Mouse (Mus musculus) midbrain, embryonic 16.5 days (tissue): Measurements from ENCODE around the gene Hoxd1. TPM values are rescaled to one million over a fixed set of nuclear protein-coding genes. Genes with fewer than 3 reads are reported as not detected.
A peak's percentile ranks its signal among the peaks of the same experiment; 100 is the strongest.

Experiments
- ATAC-seq: fragments of 200-750 bp; cut with Nextera tagmentation; 2 replicates; pipeline ENCODE4 v1.8.0; 2017; ENCODE audit warnings: moderate TSS enrichment
- H3K27ac ChIP-seq: fragments of 300-500 bp; sonication (generic); 2 replicates; pipeline ENCODE4 v1.5.1; 2014; ENCODE audit warnings: mild to moderate bottlenecking, low read length, mixed read lengths
- H3K27me3 ChIP-seq: fragments of 300-500 bp; sonication (generic); 2 replicates; pipeline ENCODE4 v1.6.1; 2014; ENCODE audit warnings: low read depth, low read length, mixed read lengths; ENCODE audit not compliant: control insufficient read depth, insufficient read depth
- H3K36me3 ChIP-seq: fragments of 300-500 bp; sonication (generic); 2 replicates; pipeline ENCODE4 v1.6.1; 2014; ENCODE audit warnings: mild to moderate bottlenecking, low read length, moderate library complexity, mixed read lengths; ENCODE audit not compliant: control insufficient read depth, insufficient read depth
- H3K4me1 ChIP-seq: fragments of 300-500 bp; sonication (generic); 2 replicates; pipeline ENCODE4 v1.6.1; 2014; ENCODE audit warnings: mild to moderate bottlenecking, low read length, mixed read lengths; ENCODE audit not compliant: control insufficient read depth, insufficient read depth
- H3K4me2 ChIP-seq: fragments of 300-500 bp; sonication (generic); 2 replicates; pipeline ENCODE4 v1.6.1; 2014; ENCODE audit warnings: mild to moderate bottlenecking, low read length, mixed read lengths
- H3K4me3 ChIP-seq: fragments of 300-500 bp; sonication (generic); 2 replicates; pipeline ENCODE4 v1.5.1; 2014; ENCODE audit warnings: low read depth, mild to moderate bottlenecking, low read length, moderate library complexity, mixed read lengths
- H3K9ac ChIP-seq: fragments of 300-500 bp; sonication (generic); 2 replicates; pipeline ENCODE4 v1.6.1; 2014; ENCODE audit warnings: low read depth, low read length, mixed read lengths
- H3K9me3 ChIP-seq: fragments of 300-500 bp; sonication (generic); replicated peaks from 2 replicates; pipeline ENCODE4 v1.6.1; 2014; ENCODE audit warnings: mild to moderate bottlenecking, low read length, mixed read lengths; ENCODE audit not compliant: control insufficient read depth, poor library complexity, severe bottlenecking
- WGBS: fragments of 180-500 bp; shearing (Covaris S2); extraction: QIAGEN DNeasy Blood & Tissue Kit; methylation state at CpG from one replicate; pipeline ENCODE4 v1.1.7; 2014; 5-methylcytosine and 5-hydroxymethylcytosine counted together
- polyA plus RNA-seq: library from polyadenylated mRNA; unstranded; fragments of >200 nt; fragmentation: Nextera tagmentation; extraction: Ambion mirVana; gene quantifications from 2 replicates; pipeline ENCODE4 v1.2.1, GENCODE M21; 2015

Gene Hoxd1
- polyA plus RNA-seq, result 0.11 TPM in 1 of 2 replicates, not detected in the other

DNA sequence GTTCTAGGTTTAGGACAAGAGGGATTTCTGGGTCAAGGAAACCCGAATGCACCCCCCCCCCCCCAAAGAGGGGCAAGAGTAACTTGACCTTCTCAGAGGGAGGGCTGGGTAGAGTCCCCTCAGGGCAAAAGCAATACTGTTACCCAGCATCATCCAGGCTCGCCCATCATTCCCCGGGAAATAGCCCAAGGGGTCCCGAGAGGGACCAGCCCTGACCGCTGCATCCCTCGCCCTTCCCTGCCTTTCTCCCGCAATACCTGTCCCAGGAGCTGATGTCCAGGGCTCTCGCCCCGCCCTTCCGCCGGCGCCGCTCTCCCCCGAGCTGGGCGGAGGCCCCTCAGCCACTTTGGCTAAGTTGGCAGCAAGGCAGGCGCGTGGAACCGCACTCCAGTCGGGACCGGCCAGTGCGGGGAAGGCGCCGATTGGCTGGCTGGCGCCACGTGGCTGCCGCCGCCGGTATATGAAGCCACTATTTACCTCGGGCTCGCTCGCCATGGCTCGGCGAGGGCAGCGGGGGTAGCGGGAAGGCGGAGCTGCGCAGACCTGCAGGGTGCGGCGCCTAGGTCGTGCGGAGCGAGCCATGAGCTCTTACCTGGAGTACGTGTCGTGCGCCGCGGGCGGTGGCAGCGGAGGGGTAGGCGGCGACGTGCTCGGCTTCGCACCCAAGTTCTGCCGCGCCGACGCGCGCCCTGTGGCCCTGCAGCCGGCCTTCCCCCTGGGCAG lies at the start of gene Hoxd1:
Gene Hoxd1, plus strand, starts transcription at position 459 of the 723 bp plus-strand sequence.
- peak; percentile 71 for ATAC-seq
- peak within 1 kb of the TSS; percentile 82 for H3K4me2 ChIP-seq
- under 1% methylated on average over 61 of the region's 61 CpGs for WGBS
- H3K4me1 ChIP-seq, result peaks cover 14% of the 10 kb centered on the region
- peak within 1 kb of the TSS; percentile 44 for H3K4me3 ChIP-seq
- no peak within 1 kb of the TSS for H3K27ac ChIP-seq
- H3K9me3 ChIP-seq, result no peaks in the 10 kb centered on the region
- H3K27me3 ChIP-seq, result peaks cover 82% of the 10 kb centered on the region
- no peaks in the 10 kb centered on the region for H3K36me3 ChIP-seq
- H3K9ac ChIP-seq, result peak within 1 kb of the TSS; percentile 10; the same call in 1 of the 2 replicates

DNA sequence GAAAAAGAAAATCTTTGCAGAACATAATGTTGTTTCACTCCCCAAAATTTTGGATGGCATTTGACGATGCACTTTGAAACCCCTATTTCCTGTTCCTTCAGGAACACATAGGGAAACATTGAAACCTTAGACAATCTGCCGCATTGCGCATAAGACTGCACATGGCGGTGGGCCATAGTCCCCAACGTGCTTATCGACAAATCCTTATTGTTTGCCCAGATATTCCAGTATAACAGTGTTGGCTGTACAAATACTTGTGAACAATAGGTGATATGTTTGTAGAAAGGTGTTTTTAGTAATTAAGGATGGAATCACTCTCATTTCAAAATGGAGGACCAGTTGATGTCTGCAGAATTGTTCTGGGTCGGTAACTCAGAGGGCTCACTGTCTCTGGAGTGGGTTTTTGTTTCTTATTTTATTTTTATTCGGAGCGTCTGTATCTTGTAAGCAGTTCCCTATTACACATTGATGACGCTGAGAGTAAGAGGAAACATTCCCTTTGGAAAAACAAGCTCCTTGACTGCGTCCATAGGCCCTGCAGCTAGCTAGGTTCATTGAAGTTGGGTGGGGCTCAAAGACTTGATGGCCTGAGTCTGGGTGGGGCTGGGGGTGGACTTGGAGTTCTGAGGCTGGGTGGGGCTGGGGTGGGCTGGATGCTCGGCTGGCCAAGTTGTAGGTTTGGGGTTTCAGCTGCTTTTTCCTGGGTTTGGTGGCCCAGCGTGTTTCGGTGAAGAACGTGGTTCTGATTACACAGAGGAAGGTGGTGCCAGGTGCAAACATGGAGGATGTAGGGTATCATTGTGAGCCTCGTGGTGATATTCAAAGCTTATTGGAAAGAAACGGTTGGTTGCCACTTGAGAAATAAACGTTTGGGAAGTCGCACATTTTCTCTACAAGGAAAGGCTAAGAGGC lies 49.3 kb upstream of the Hoxd1 start:
- H3K4me2 ChIP-seq, result no peak overlapping the region
- H3K27me3 ChIP-seq, result peaks cover 76% of the 10 kb centered on the region
- H3K4me3 ChIP-seq, result no peak overlapping the region
- no peak for ATAC-seq
- no peak overlapping the region for H3K9ac ChIP-seq
- no peaks in the 10 kb centered on the region for H3K36me3 ChIP-seq
- WGBS, result 4% methylated on average over 19 of the region's 19 CpGs
- no peaks in the 10 kb centered on the region for H3K9me3 ChIP-seq
- H3K4me1 ChIP-seq, result peaks cover 6% of the 10 kb centered on the region; the same call in 1 of the 2 replicates
- H3K27ac ChIP-seq, result no peak overlapping the region

DNA sequence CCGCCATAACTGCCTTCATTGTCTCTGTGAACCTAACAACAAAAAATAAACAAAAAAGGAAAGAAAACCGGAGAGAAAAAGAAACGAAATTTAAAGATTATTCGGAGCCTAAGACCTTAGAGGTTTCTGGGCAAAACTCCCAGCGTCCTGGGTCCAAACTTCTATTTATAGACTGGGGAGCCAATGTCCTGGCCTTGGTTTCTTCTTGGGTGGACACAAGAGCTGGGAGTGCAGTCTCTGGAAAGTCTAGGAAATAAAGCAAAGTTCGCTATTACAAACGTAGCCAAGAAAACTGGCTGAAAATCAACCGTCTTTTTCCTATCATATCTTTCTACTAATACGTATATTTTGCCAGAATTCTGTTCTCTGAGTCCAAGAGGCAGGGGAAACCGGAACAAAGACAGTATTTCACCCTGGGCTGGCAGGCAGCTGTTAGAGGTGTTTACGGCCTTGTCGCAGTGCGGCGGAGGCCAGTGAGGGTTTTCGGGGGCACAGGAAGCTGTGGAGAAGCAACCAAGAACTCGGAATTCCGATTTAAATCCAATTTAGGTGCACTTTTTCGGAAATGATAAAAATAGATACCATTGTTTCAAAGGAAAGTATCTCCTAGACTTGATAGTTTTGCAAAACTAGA lies 48.5 kb upstream of the Hoxd1 start:
- 2% methylated on average over 18 of the region's 18 CpGs for WGBS
- no peak overlapping the region for H3K9ac ChIP-seq
- H3K27me3 ChIP-seq, result peaks cover 75% of the 10 kb centered on the region

DNA sequence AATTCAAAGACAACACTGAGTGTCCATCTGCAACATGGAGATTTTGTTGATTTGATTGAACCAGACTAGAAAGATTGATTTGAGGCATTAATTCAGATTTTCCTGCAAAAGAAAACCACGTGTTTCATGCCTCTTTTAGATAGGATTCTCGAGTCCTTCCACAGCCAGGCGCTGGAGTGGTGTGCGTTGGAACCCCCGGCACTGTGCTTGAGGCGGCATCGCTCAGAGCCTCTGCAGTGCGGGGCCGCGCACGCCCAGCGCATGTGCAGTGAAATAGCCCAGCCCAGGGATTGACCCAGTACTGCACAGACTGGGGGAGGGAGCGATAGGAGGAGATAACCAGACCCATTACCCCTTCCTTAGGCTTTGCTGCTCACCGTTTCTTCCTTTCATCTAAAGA lies 47.9 kb upstream of the Hoxd1 start:
- no peak overlapping the region for H3K4me3 ChIP-seq
- H3K36me3 ChIP-seq, result no peaks in the 10 kb centered on the region
- no peak overlapping the region for H3K4me2 ChIP-seq
- peaks cover 6% of the 10 kb centered on the region; the same call in 1 of the 2 replicates for H3K4me1 ChIP-seq
- H3K27me3 ChIP-seq, result peaks cover 75% of the 10 kb centered on the region
- H3K27ac ChIP-seq, result no peak overlapping the region
- WGBS, result 2% methylated on average over 14 of the region's 14 CpGs
- H3K9me3 ChIP-seq, result no peaks in the 10 kb centered on the region
- ATAC-seq, result no peak
- H3K9ac ChIP-seq, result no peak overlapping the region

More for the DNA sequence above, 48.5 kb upstream of the Hoxd1 start:
- H3K4me3 ChIP-seq, result no peak overlapping the region
- no peak overlapping the region for H3K27ac ChIP-seq
- no peaks in the 10 kb centered on the region for H3K36me3 ChIP-seq
- ATAC-seq, result no peak
- H3K9me3 ChIP-seq, result no peaks in the 10 kb centered on the region
- peaks cover 6% of the 10 kb centered on the region; the same call in 1 of the 2 replicates for H3K4me1 ChIP-seq
- H3K4me2 ChIP-seq, result no peak overlapping the region

DNA sequence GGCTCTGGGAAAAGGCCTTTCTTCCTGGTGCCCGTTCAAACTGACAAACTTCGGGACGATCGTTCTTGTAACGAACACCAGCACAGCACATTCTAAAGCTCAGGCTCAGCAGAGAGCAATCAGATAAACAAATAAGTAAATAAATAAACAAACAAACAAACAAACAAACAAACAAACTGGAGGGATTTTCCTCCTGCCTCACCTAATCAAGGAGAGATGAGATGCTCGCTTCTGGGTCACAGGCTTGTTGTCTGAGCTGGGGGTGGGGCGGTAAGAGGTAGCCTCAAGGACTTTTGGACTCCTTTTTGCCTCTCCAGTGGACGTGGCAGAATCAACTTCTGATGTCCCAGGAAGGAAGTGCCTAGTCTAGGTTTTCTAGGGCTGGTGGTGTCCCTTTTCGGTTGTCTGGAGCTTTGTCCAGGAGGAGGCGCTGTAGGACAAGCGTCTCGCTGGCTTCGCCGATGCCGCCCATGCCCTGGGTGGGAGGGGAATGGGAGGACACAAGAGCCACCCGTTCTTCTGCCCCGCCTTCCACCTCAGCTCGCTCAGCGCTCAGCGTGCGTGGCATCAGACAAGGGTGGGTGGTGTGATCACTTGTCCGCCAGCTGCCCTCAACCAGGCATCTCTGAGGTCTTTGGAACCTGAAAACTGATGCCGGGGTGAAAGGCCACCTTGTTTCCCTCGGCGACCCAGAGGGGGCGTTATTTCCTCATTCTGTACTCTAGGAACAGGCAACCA lies 47.1 kb upstream of the Hoxd1 start:
- H3K9me3 ChIP-seq, result no peaks in the 10 kb centered on the region
- H3K4me1 ChIP-seq, result peaks cover 6% of the 10 kb centered on the region; the same call in 1 of the 2 replicates
- H3K27me3 ChIP-seq, result peaks cover 76% of the 10 kb centered on the region
- H3K27ac ChIP-seq, result no peak overlapping the region
- ATAC-seq, result peak; percentile 25; the same call in 1 of the 2 replicates
- 3% methylated on average over 26 of the region's 26 CpGs for WGBS
- peak overlapping the region; percentile 50 for H3K4me2 ChIP-seq
- H3K36me3 ChIP-seq, result no peaks in the 10 kb centered on the region
- H3K9ac ChIP-seq, result 0 out of 2 replicates have a peak overlapping the region, but pooled peaks have one; percentile 20
- peak overlapping the region; percentile 20 for H3K4me3 ChIP-seq

DNA sequence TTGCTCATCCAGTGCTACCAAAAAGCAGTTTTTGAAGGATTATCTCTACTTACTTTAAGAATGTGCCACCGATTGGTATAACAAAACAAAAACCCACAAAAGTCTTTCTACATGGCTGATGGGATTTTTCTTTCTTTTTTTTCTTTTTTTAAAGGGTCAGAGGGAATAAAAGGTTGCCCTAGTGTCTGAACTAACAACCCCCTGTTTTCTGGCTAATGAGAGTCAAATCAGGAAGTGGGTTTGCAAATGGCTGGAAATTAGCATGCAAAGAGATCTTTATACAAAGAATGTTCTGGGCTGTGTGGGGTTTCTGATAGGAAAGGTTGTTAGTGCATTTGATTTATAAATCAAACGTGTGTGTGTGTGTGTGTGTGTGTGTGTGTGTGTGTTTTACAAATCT lies 42.4 kb upstream of the Hoxd1 start:
- Histone ChIP-seq H3K4me2 (no peak overlapping the region), H3K27me3 (peaks cover 98% of the 10 kb centered on the region), H3K9me3 (no peaks in the 10 kb centered on the region), H3K4me3 (no peak overlapping the region), H3K4me1 (no peaks in the 10 kb centered on the region), H3K27ac (no peak overlapping the region), H3K36me3 (no peaks in the 10 kb centered on the region), H3K9ac (no peak overlapping the region)
- 9% methylated on average over 2 of the region's 2 CpGs for WGBS
- ATAC-seq, result no peak

DNA sequence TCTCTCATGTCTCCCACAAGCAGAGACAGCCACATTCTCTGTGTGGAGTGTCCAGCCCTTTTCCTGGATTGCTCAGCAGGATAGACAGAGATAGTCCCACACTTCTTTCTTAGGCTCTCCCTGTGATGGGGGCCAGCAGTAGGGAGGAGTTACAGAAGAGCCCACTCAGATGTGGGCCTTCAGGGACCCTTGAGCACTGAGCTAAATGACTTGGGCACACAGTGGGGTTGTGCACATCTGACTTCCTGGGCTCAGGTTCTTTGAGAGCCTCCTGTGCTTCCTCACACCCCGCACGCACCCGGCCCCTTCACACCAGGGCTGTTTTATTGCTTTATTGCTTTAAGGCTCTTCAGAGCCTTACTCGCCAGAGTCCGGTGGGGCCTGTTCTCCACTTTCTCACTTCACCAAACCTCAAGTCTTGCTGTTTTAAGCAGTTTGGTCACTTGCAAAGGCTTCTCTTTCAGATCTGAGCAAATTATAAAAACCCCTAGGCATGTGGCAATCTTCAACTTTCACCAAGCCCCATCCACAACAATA lies 41.8 kb upstream of the Hoxd1 start:
- Histone ChIP-seq H3K9ac (no peak overlapping the region), H3K27ac (no peak overlapping the region), H3K4me1 (no peaks in the 10 kb centered on the region), H3K27me3 (peaks cover 96% of the 10 kb centered on the region), H3K4me3 (no peak overlapping the region), H3K36me3 (no peaks in the 10 kb centered on the region), H3K4me2 (no peak overlapping the region), H3K9me3 (no peaks in the 10 kb centered on the region)
- no peak for ATAC-seq
- 1% methylated on average over 5 of the region's 5 CpGs for WGBS

DNA sequence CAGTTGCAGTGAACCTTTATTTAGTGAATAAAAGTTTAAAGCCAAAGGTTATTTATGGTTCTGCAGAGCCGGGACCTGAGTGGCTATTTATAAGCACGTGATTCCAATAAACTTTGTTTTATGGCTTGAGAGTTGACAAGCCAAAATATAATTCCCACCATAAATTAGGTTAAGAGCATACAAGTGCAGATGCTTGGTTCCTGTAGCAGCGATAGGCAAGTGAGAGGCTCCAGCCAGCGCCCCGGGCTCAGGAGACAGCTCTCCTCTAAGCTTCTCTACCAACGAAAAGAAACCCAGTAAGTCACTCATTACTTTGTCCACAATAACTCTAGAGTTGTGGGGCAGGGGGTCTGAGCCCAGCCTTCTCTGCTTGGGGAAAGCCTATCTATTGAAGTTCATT lies 40.9 kb upstream of the Hoxd1 start:
- H3K27me3 ChIP-seq, result peaks cover 96% of the 10 kb centered on the region
- H3K9me3 ChIP-seq, result no peaks in the 10 kb centered on the region
- no peaks in the 10 kb centered on the region for H3K36me3 ChIP-seq
- H3K27ac ChIP-seq, result no peak overlapping the region
- H3K4me1 ChIP-seq, result no peaks in the 10 kb centered on the region
- H3K4me3 ChIP-seq, result no peak overlapping the region
- no peak overlapping the region for H3K9ac ChIP-seq
- ATAC-seq, result no peak
- no peak overlapping the region for H3K4me2 ChIP-seq
- WGBS, result 6% methylated on average over 6 of the region's 6 CpGs
